Mouse (Mus musculus) cortical plate, adult 2 months (tissue): ENCODE data around the gene Tmcc3.

Source experiments
- CTCF ChIP-seq: fragments of 200-500 bp; IDR thresholded peaks from 2 replicates; pipeline ENCODE4 v1.5.1; 2011; ENCODE audit warnings: mild to moderate bottlenecking, control low read depth, low read length; ENCODE audit not compliant: insufficient read depth; ENCODE audit errors: extremely low read depth
- POLR2A ChIP-seq: fragments of 200-500 bp; IDR thresholded peaks from 2 replicates; pipeline ENCODE4 v1.6.1; 2011; ENCODE audit warnings: mild to moderate bottlenecking, low read length, control low read depth; ENCODE audit not compliant: insufficient read depth; ENCODE audit errors: extremely low read depth

- TF ChIP-seq CTCF (no peak), POLR2A (no peak)
These were observed 115.1 kb downstream of the Tmcc3 start for GRCm38 (mm10) chr10:94426921-94427270.
